Mouse (Mus musculus): Measurements from ENCODE around the gene Pitx2.

DNA sequence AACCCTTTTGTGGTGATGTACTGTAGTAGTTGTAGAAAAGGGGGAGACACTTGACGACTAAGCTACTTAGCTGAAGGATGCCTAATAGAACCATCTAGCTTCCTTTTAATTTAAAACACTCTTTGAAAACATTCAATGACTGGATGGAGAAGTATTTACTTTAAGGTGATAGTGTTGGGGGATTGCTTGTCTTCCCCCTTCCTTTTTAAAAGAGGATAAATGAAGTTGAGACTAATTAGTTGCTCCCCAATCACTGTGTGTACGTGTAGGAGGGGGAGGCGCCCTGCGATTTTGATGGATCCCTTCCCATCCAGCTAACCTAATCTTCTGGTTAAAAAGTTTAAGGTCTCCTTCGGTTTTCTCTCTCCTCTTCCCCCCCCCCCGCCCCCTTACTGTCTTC lies 23.7 kb downstream of the Pitx2 start:
- TF ChIP-seq CTCF (IDR thresholded peaks at IDR 0.05; ENCODE audit: extremely low read depth, insufficient read depth, low read length) (no peak), POLR2A (IDR thresholded peaks at IDR 0.05; ENCODE audit: extremely low read depth, insufficient read depth, low read length) (no peak)

Measured in cortical plate, adult 2 months (tissue).